7 mouse cellular contexts compared by ENCODE assay signal in genomic region chr8:84775621-84776113, GRCm38 (mm10). TPM values are rescaled to one million over a fixed set of nuclear protein-coding genes. Genes with fewer than 3 reads are reported as not detected.
A peak's percentile ranks its signal among the peaks of the same experiment; 100 is the strongest.
DNase-seq lines count a peak whose midpoint lies in the region; ATAC-seq and TF ChIP-seq lines count a peak whose summit lies in the region.

No protein-coding gene starts in this region.

- DNase-seq in layer of hippocampus, adult 2 months (ENCODE audit: low spot score in 2 of 2), result no peak
- no peak for DNase-seq in layer of hippocampus, adult 18-20 months (ENCODE audit: low spot score in 2 of 2)
- peak; percentile 39 for DNase-seq in embryonic facial prominence, embryonic 10.5 days (ENCODE audit: low spot score)
- no peak for DNase-seq in embryo, embryonic 10 days (ENCODE audit: low spot score)
- DNase-seq in thymus, adult 18-20 months, result no peak

- peak overlapping the region; percentile 38; the same call in 1 of the 2 replicates for H3K9ac ChIP-seq in hindbrain, embryonic 12.5 days
- H3K9ac ChIP-seq in neural tube, embryonic 14.5 days (replicated peaks; ENCODE audit: low read depth, low read length), result no peak overlapping the region

- H3K4me1 ChIP-seq in embryonic facial prominence, embryonic 10.5 days, result peaks cover 34% of the 10 kb centered on the region
- H3K4me1 ChIP-seq in hindbrain, embryonic 12.5 days, result peaks cover 50% of the 10 kb centered on the region
- peaks cover 21% of the 10 kb centered on the region; the same call in 1 of the 2 replicates for H3K4me1 ChIP-seq in neural tube, embryonic 14.5 days (ENCODE audit: control insufficient read depth, insufficient read depth, low read length)

- H3K27me3 ChIP-seq in embryonic facial prominence, embryonic 10.5 days (replicated peaks; ENCODE audit: low read depth, poor library complexity, severe bottlenecking), result peaks cover 100% of the 10 kb centered on the region
- peaks cover 99% of the 10 kb centered on the region for H3K27me3 ChIP-seq in hindbrain, embryonic 12.5 days
- H3K27me3 ChIP-seq in neural tube, embryonic 14.5 days (ENCODE audit: control insufficient read depth, insufficient read depth, low read length), result peaks cover 33% of the 10 kb centered on the region

- no peaks in the 10 kb centered on the region for H3K9me3 ChIP-seq in embryonic facial prominence, embryonic 10.5 days
- no peaks in the 10 kb centered on the region for H3K9me3 ChIP-seq in hindbrain, embryonic 12.5 days (replicated peaks)
- H3K9me3 ChIP-seq in neural tube, embryonic 14.5 days (ENCODE audit: control insufficient read depth, low read length), result no peaks in the 10 kb centered on the region

- H3K36me3 ChIP-seq in embryonic facial prominence, embryonic 10.5 days (replicated peaks), result no peaks in the 10 kb centered on the region
- H3K36me3 ChIP-seq in hindbrain, embryonic 12.5 days, result no peaks in the 10 kb centered on the region
- H3K36me3 ChIP-seq in neural tube, embryonic 14.5 days (ENCODE audit: control insufficient read depth, insufficient read depth, low read length), result no peaks in the 10 kb centered on the region

- no peak for TF ChIP-seq CTCF in layer of hippocampus, adult 2 months (conservative IDR thresholded peaks at IDR 0.05)

- peak overlapping the region; percentile 33; the same call in 1 of the 2 replicates for H3K4me3 ChIP-seq in layer of hippocampus, adult 2 months
- no peak overlapping the region for H3K4me3 ChIP-seq in embryonic facial prominence, embryonic 10.5 days
- H3K4me3 ChIP-seq in hindbrain, embryonic 12.5 days, result no peak overlapping the region; the same call in 1 of the 2 replicates
- H3K4me3 ChIP-seq in neural tube, embryonic 14.5 days (ENCODE audit: low read depth, low read length), result no peak overlapping the region

- peak overlapping the region; percentile 94 for H3K27ac ChIP-seq in layer of hippocampus, adult 2 months
- H3K27ac ChIP-seq in embryonic facial prominence, embryonic 10.5 days (replicated peaks), result no peak overlapping the region
- no peak overlapping the region for H3K27ac ChIP-seq in hindbrain, embryonic 12.5 days
- peak overlapping the region; percentile 90 for H3K27ac ChIP-seq in neural tube, embryonic 14.5 days (ENCODE audit: low read depth, low read length)

- peak overlapping the region; percentile 46; the same call in 1 of the 2 replicates for H3K4me2 ChIP-seq in hindbrain, embryonic 12.5 days (replicated peaks)
- H3K4me2 ChIP-seq in neural tube, embryonic 14.5 days (ENCODE audit: low read depth, low read length), result peak overlapping the region; percentile 35; the same call in 1 of the 2 replicates

- no peak for ATAC-seq in hindbrain, embryonic 12.5 days (ENCODE audit: low FRiP score)
- ATAC-seq in neural tube, embryonic 14.5 days (ENCODE audit: low read depth), result no peak

- WGBS in embryonic facial prominence, embryonic 10.5 days, result under 1% methylated on average over 7 of the region's 7 CpGs
- WGBS in hindbrain, embryonic 12.5 days, result 8% methylated on average over 7 of the region's 7 CpGs
- 3% methylated on average over 7 of the region's 7 CpGs for WGBS in neural tube, embryonic 14.5 days

RNA-seq across cellular contexts. Expression of gene Nfix, which starts 24.5 kb away (rescaled TPM):
- 100 to 1,000 TPM; 408 to 482 TPM for total RNA-seq in layer of hippocampus, adult 2 months (2021)
- 100 to 1,000 TPM; 379 to 429 TPM for total RNA-seq in layer of hippocampus, adult 18-20 months (2021)
- 0.29 and 0.77 TPM in 2 replicates for polyA plus RNA-seq in embryonic facial prominence, embryonic 10.5 days (2016; fragmentation: Nextera tagmentation; extraction: Ambion mirVana)
- polyA plus RNA-seq in hindbrain, embryonic 12.5 days (2016; fragmentation: Nextera tagmentation; extraction: Ambion mirVana), result 11.6 and 14.2 TPM in 2 replicates
- polyA plus RNA-seq in neural tube, embryonic 14.5 days (2014; fragmentation: Nextera tagmentation; extraction: Ambion mirVana), result 68.2 and 91.5 TPM in 2 replicates

RNA-seq across cellular contexts. Expression of gene Dand5, which starts 47.0 kb away (rescaled TPM):
- 10 to 100 TPM; 11.9 TPM for total RNA-seq in layer of hippocampus, adult 2 months (2021)
- 10 to 100 TPM; 10.7 to 10.9 TPM for total RNA-seq in layer of hippocampus, adult 18-20 months (2021)
- 2.8 and 3.0 TPM in 2 replicates for polyA plus RNA-seq in embryonic facial prominence, embryonic 10.5 days (2016; fragmentation: Nextera tagmentation; extraction: Ambion mirVana)
- 6.6 and 7.1 TPM in 2 replicates for polyA plus RNA-seq in hindbrain, embryonic 12.5 days (2016; fragmentation: Nextera tagmentation; extraction: Ambion mirVana)
- 12.3 and 16.9 TPM in 2 replicates for polyA plus RNA-seq in neural tube, embryonic 14.5 days (2014; fragmentation: Nextera tagmentation; extraction: Ambion mirVana)

RNA-seq across cellular contexts. Expression of gene G430095P16Rik, which starts 52.9 kb away (rescaled TPM):
- under 1 TPM in 1 of 2 experiments, not detected in 1; 0.54 TPM for total RNA-seq in layer of hippocampus, adult 2 months (2021)
- total RNA-seq in layer of hippocampus, adult 18-20 months (2021), result not detected
- 1.6 and 3.6 TPM in 2 replicates for polyA plus RNA-seq in embryonic facial prominence, embryonic 10.5 days (2016; fragmentation: Nextera tagmentation; extraction: Ambion mirVana)
- 3.0 and 3.6 TPM in 2 replicates for polyA plus RNA-seq in hindbrain, embryonic 12.5 days (2016; fragmentation: Nextera tagmentation; extraction: Ambion mirVana)
- 0.76 and 1.8 TPM in 2 replicates for polyA plus RNA-seq in neural tube, embryonic 14.5 days (2014; fragmentation: Nextera tagmentation; extraction: Ambion mirVana)

RNA-seq across cellular contexts. Expression of gene Gadd45gip1, which starts 55.7 kb away (rescaled TPM):
- 10 to 100 TPM; 23.3 to 26.1 TPM for total RNA-seq in layer of hippocampus, adult 2 months (2021)
- total RNA-seq in layer of hippocampus, adult 18-20 months (2021), result 10 to 100 TPM; 27.3 to 27.4 TPM
- polyA plus RNA-seq in embryonic facial prominence, embryonic 10.5 days (2016; fragmentation: Nextera tagmentation; extraction: Ambion mirVana), result 45.2 and 47.3 TPM in 2 replicates
- polyA plus RNA-seq in hindbrain, embryonic 12.5 days (2016; fragmentation: Nextera tagmentation; extraction: Ambion mirVana), result 35.7 and 38.6 TPM in 2 replicates
- polyA plus RNA-seq in neural tube, embryonic 14.5 days (2014; fragmentation: Nextera tagmentation; extraction: Ambion mirVana), result 33.1 and 39.8 TPM in 2 replicates

Comparison
In these comparisons a context has a peak if more than half of its experiments do, and no peak if none do; other contexts are left out.
1. H3K27ac ChIP-seq: peak in layer of hippocampus, adult 2 months (single experiment) and neural tube, embryonic 14.5 days (single experiment); none in embryonic facial prominence, embryonic 10.5 days (single experiment) and hindbrain, embryonic 12.5 days (single experiment).